Mouse (Mus musculus) ES-E14 (cell line): ENCODE data around the gene Sp110.
"Not testable (repeated sequence)": the region's sequence is repeated elsewhere in the genome, so short reads cannot be mapped to it uniquely, and the experiment has no call there.

Source experiments
- HCFC1 ChIP-seq: IDR thresholded peaks from 2 replicates; pipeline ENCODE4 v1.6.1; 2012; ENCODE audit warnings: low read length, inconsistent platforms, borderline replicate concordance; ENCODE audit not compliant: insufficient read depth
- ZC3H11A ChIP-seq: IDR thresholded peaks from 2 replicates; pipeline ENCODE4 v1.6.1; 2012; ENCODE audit warnings: low read depth, mild to moderate bottlenecking, inconsistent platforms, low read length, borderline replicate concordance

- TF ChIP-seq ZC3H11A, HCFC1: not testable (repeated sequence)
Observed at GRCm38 (mm10) chr1:85579199-85580147, 19.1 kb downstream of the Sp110 start.
